Mouse (Mus musculus): Measurements from ENCODE around the gene Terb1. TPM values are rescaled to one million over a fixed set of nuclear protein-coding genes. Genes with fewer than 3 reads are reported as not detected.

Gene Terb1
- total RNA-seq, 2 experiments from 2014 or later: 1.0 to 1.6 TPM

GRCm38 (mm10) chr8:104427703-104428102 lies 82.0 kb downstream of the Terb1 start:
- intact Hi-C loops (cut with DNase I): no loop called here
- DNase-seq (ENCODE audit: low spot score in 2 of 2): no peak

- intact Hi-C loops (cut with DNase I): loop anchor here (5.0 kb wide), 1 partner anchor 95 kb away; no protein-coding TSS in a partner anchor
- DNase-seq (ENCODE audit: low spot score in 2 of 2): no peak
Observed at GRCm38 (mm10) chr8:104422313-104422712, 87.4 kb downstream of the Terb1 start.

GRCm38 (mm10) chr8:104416022-104416421 lies 93.7 kb downstream of the Terb1 start:
- intact Hi-C loops (cut with DNase I): no loop called here
- DNase-seq (ENCODE audit: low spot score in 2 of 2): no peak

GRCm38 (mm10) chr8:104414204-104414603 lies 95.5 kb downstream of the Terb1 start:
- DNase-seq (ENCODE audit: low spot score in 2 of 2): no peak
- intact Hi-C loops (cut with DNase I): no loop called here

GRCm38 (mm10) chr8:104413770-104414169 lies 95.9 kb downstream of the Terb1 start:
- intact Hi-C loops (cut with DNase I): no loop called here
- DNase-seq (ENCODE audit: low spot score in 2 of 2): no peak

- peak in 1 of 2 experiments; percentile 49 for DNase-seq (ENCODE audit: low spot score in 2 of 2)
- intact Hi-C loops (cut with DNase I): no loop called here
Observed at GRCm38 (mm10) chr8:104412805-104413532, 96.7 kb downstream of the Terb1 start.

GRCm38 (mm10) chr8:104411972-104412371 lies 97.7 kb downstream of the Terb1 start:
- intact Hi-C loops (cut with DNase I): no loop called here
- no peak for DNase-seq (ENCODE audit: low spot score in 2 of 2)

GRCm38 (mm10) chr8:104411468-104411867 lies 98.2 kb downstream of the Terb1 start:
- intact Hi-C loops (cut with DNase I): no loop called here
- DNase-seq (ENCODE audit: low spot score in 2 of 2): peak; percentile 78 to 92

GRCm38 (mm10) chr8:104410628-104411273 lies 99.0 kb downstream of the Terb1 start:
- intact Hi-C loops (cut with DNase I): no loop called here
- DNase-seq (ENCODE audit: low spot score in 2 of 2): peak in 1 of 2 experiments; percentile 58

- intact Hi-C loops (cut with DNase I): no loop called here
- DNase-seq (ENCODE audit: low spot score in 2 of 2): no peak
Observed at GRCm38 (mm10) chr8:104408328-104409110, 101.2 kb downstream of the Terb1 start.

GRCm38 (mm10) chr8:104406340-104407128 lies 103.2 kb downstream of the Terb1 start:
- DNase-seq (ENCODE audit: low spot score in 2 of 2): no peak
- intact Hi-C loops (cut with DNase I): no loop called here

GRCm38 (mm10) chr8:104405430-104406187 lies 104.1 kb downstream of the Terb1 start:
- intact Hi-C loops (cut with DNase I): no loop called here

GRCm38 (mm10) chr8:104403596-104403995 lies 106.1 kb downstream of the Terb1 start:
- intact Hi-C loops (cut with DNase I): no loop called here

More at GRCm38 (mm10) chr8:104405430-104406187, 104.1 kb downstream of the Terb1 start:
- DNase-seq (ENCODE audit: low spot score in 2 of 2): peak in 1 of 2 experiments; percentile 37

More at GRCm38 (mm10) chr8:104403596-104403995, 106.1 kb downstream of the Terb1 start:
- no peak for DNase-seq (ENCODE audit: low spot score in 2 of 2)

Other genes with a start within 250 kb of the Terb1 start
- not detected for gene Cmtm2a, start 216.7 kb downstream of the Terb1 start, total RNA-seq (2021)
- gene Gm45711, start 199.8 kb downstream of the Terb1 start, total RNA-seq (2021): not detected
- gene Cmtm1, start 199.8 kb downstream of the Terb1 start, total RNA-seq (2021): not detected
- not detected for gene Gm11020, start 188.3 kb downstream of the Terb1 start, total RNA-seq (2021)
- not detected for gene Cmtm2b, start 187.7 kb downstream of the Terb1 start, total RNA-seq (2021)
- gene Cmtm3, start 170.5 kb downstream of the Terb1 start, total RNA-seq (2021): 10 to 100 TPM; 12.2 to 21.8 TPM
- gene Cmtm4, start 114.1 kb downstream of the Terb1 start, total RNA-seq (2021): 10 to 100 TPM; 71.3 to 72.9 TPM
- gene Dync1li2, start 66.9 kb downstream of the Terb1 start, total RNA-seq (2021): 100 to 1,000 TPM; 254 to 257 TPM
- gene Nae1, start 24.7 kb upstream of the Terb1 start, total RNA-seq (2021): 10 to 100 TPM; 50.1 to 52.2 TPM
- gene Car7, start 24.8 kb upstream of the Terb1 start, total RNA-seq (2021): 10 to 100 TPM; 28.9 to 36.4 TPM
- gene Pdp2, start 81.5 kb upstream of the Terb1 start, total RNA-seq (2021): 1 to 10 TPM; 8.8 to 9.0 TPM
- gene Cdh16, start 114.5 kb upstream of the Terb1 start, total RNA-seq (2021): not detected
- gene Rrad, start 121.4 kb upstream of the Terb1 start, total RNA-seq (2021): 1 to 10 TPM; 4.8 to 5.1 TPM
- gene Ciao2b, start 132.1 kb upstream of the Terb1 start, total RNA-seq (2021): 10 to 100 TPM; 30.7 to 32.1 TPM
- not detected for gene Ces2a, start 224.1 kb upstream of the Terb1 start, total RNA-seq (2021)

Measured in left cerebral cortex, postnatal 14 days (tissue).